ENCODE assay signal across 8 mouse cellular contexts in the genomic region with DNA sequence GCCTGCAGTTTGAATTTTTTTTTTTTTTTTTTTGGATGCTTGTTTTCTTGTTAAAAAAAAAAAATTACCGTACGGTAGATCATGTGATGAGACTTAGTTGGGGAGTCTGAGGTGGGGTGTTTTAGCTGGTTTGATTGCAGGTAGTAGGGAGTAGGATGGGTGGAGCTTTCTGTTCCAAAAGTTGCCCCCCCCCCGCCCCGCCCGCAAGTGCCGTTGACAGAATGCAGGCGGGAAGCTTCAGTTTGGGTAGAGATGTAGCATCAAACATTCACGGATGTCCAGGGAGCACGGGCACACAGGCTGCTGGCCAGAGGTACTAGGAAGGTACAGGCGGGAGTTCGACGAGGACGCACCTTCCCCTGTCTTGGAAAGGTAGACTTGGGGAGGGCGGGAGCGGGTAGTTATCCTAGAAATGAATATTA. TPM values are rescaled to one million over a fixed set of nuclear protein-coding genes. Genes with fewer than 3 reads are reported as not detected.
A peak's percentile ranks its signal among the peaks of the same experiment; 100 is the strongest.
DNase-seq lines count a peak whose midpoint lies in the region; ATAC-seq and TF ChIP-seq lines count a peak whose summit lies in the region.

No protein-coding gene starts in this region.

- peak overlapping the region; percentile 92 for H3K4me2 ChIP-seq in heart, embryonic 15.5 days

- no peak overlapping the region for H3K27ac ChIP-seq in left cerebral cortex, adult 2 months
- peak overlapping the region; percentile 100 for H3K27ac ChIP-seq in heart, embryonic 15.5 days
- H3K27ac ChIP-seq in midbrain, embryonic 10.5 days (replicated peaks) = peak overlapping the region; percentile 95

- peaks cover under 1% of the 10 kb centered on the region; the same call in 1 of the 2 replicates for H3K36me3 ChIP-seq in heart, embryonic 15.5 days
- H3K36me3 ChIP-seq in midbrain, embryonic 10.5 days = peaks cover 16% of the 10 kb centered on the region

- peak; percentile 0; the same call in 1 of the 2 replicates for ATAC-seq in common myeloid progenitor, adult 5-6 weeks (replicated peaks; ENCODE audit: low read depth, poor library complexity, severe bottlenecking)
- peak; percentile 51 for ATAC-seq in heart, embryonic 15.5 days (replicated peaks; ENCODE audit: insufficient number of reproducible peaks, insufficient read depth, low FRiP score, low read depth)

- whole genome bisulfite sequencing in heart, embryonic 15.5 days = 0% methylated on average over 15 of the region's 15 CpGs
- WGBS in midbrain, embryonic 10.5 days = 0% methylated on average over 15 of the region's 15 CpGs

- no peaks in the 10 kb centered on the region for H3K9me3 ChIP-seq in heart, embryonic 15.5 days (replicated peaks)
- no peaks in the 10 kb centered on the region for H3K9me3 ChIP-seq in midbrain, embryonic 10.5 days (replicated peaks)

- peak overlapping the region; percentile 56 for H3K9ac ChIP-seq in heart, embryonic 15.5 days

- peaks cover 35% of the 10 kb centered on the region for H3K4me1 ChIP-seq in heart, embryonic 15.5 days (replicated peaks)
- peaks cover 72% of the 10 kb centered on the region for H3K4me1 ChIP-seq in midbrain, embryonic 10.5 days

- intact Hi-C loops in left cerebral cortex, adult 2 months (cut with DNase I) = loop anchor here (10.0 kb wide), 1 partner anchor 284 kb away; no protein-coding TSS in a partner anchor
- intact Hi-C loops in left cerebral cortex, postnatal 14 days (cut with DNase I) = no loop called here
- intact Hi-C loops in left cerebral cortex, postnatal 25 days (cut with DNase I) = loop anchor here (1.0 kb wide), 1 partner anchor 9 kb away; the partner anchor contains the start of gene Cdkn1b

- no peak for TF ChIP-seq CTCF in left cerebral cortex, adult 2 months (IDR thresholded peaks at IDR 0.05)

- DNase-seq in left cerebral cortex, adult 2 months (ENCODE audit: extremely low spot score in 1 of 2, low spot score in 2 of 2) = no peak
- DNase-seq in left cerebral cortex, postnatal 14 days (ENCODE audit: low spot score in 2 of 2) = no peak
- DNase-seq in kidney, postnatal 14 days = peak; percentile 59
- peak; percentile 62 for DNase-seq in midbrain, embryonic 10.5 days (ENCODE audit: low spot score)
- peak; percentile 44 to 49 for DNase-seq in thymus, postnatal 10 days (ENCODE audit: low spot score in 2 of 2)
- no peak for DNase-seq in left cerebral cortex, postnatal 25 days (ENCODE audit: low spot score in 2 of 2)

- H3K4me3 ChIP-seq in left cerebral cortex, adult 2 months = peak overlapping the region; percentile 73
- peak overlapping the region; percentile 77 for H3K4me3 ChIP-seq in heart, embryonic 15.5 days
- H3K4me3 ChIP-seq in midbrain, embryonic 10.5 days = peak overlapping the region; percentile 74

- H3K27me3 ChIP-seq in heart, embryonic 15.5 days = no peaks in the 10 kb centered on the region
- H3K27me3 ChIP-seq in midbrain, embryonic 10.5 days (ENCODE audit: low read depth, poor library complexity, severe bottlenecking) = no peaks in the 10 kb centered on the region

RNA-seq across cellular contexts. Expression of gene Cdkn1b, which starts 8.7 kb away (rescaled TPM):
- 10 to 100 TPM; 36.8 to 42.3 TPM for total RNA-seq in left cerebral cortex, adult 2 months (2021)
- 10 to 100 TPM; 45.1 to 49.4 TPM for total RNA-seq in left cerebral cortex, postnatal 14 days (2021)
- total RNA-seq in common myeloid progenitor, adult 5-6 weeks (2017) = 61.3 and 66.2 TPM in 2 replicates
- polyA plus RNA-seq in heart, embryonic 15.5 days (2015; fragmentation: Nextera tagmentation; extraction: Ambion mirVana) = 14.4 and 18.4 TPM in 2 replicates
- polyA plus RNA-seq in midbrain, embryonic 10.5 days (2016; fragmentation: Nextera tagmentation; extraction: Ambion mirVana) = 15.5 and 20.9 TPM in 2 replicates
- total RNA-seq in left cerebral cortex, postnatal 25 days (2021) = 10 to 100 TPM; 40.3 to 43.2 TPM

RNA-seq across cellular contexts. Expression of gene Gpr19, which starts 30.5 kb away (rescaled TPM):
- total RNA-seq in left cerebral cortex, adult 2 months (2021) = 10 to 100 TPM; 22.2 to 26.9 TPM
- total RNA-seq in left cerebral cortex, postnatal 14 days (2021) = 10 to 100 TPM; 27.5 to 28.0 TPM
- total RNA-seq in common myeloid progenitor, adult 5-6 weeks (2017) = 7.8 and 9.9 TPM in 2 replicates
- 8.7 and 10.3 TPM in 2 replicates for polyA plus RNA-seq in heart, embryonic 15.5 days (2015; fragmentation: Nextera tagmentation; extraction: Ambion mirVana)
- 32.3 and 37.7 TPM in 2 replicates for polyA plus RNA-seq in midbrain, embryonic 10.5 days (2016; fragmentation: Nextera tagmentation; extraction: Ambion mirVana)
- total RNA-seq in left cerebral cortex, postnatal 25 days (2021) = 10 to 100 TPM; 25.3 to 27.3 TPM

RNA-seq across cellular contexts. Expression of gene Apold1, which starts 52.6 kb away (rescaled TPM):
- 1 to 10 TPM; 3.7 to 6.4 TPM for total RNA-seq in left cerebral cortex, adult 2 months (2021)
- total RNA-seq in left cerebral cortex, postnatal 14 days (2021) = 1 to 10 TPM; 5.1 to 7.2 TPM
- total RNA-seq in common myeloid progenitor, adult 5-6 weeks (2017) = 0.39 and 0.64 TPM in 2 replicates
- polyA plus RNA-seq in heart, embryonic 15.5 days (2015; fragmentation: Nextera tagmentation; extraction: Ambion mirVana) = 8.2 and 8.8 TPM in 2 replicates
- polyA plus RNA-seq in midbrain, embryonic 10.5 days (2016; fragmentation: Nextera tagmentation; extraction: Ambion mirVana) = 2.5 and 2.8 TPM in 2 replicates
- total RNA-seq in left cerebral cortex, postnatal 25 days (2021) = 1 to 10 TPM; 4.1 to 4.5 TPM

Comparison
In these comparisons a context has a peak if more than half of its experiments do, and no peak if none do; other contexts are left out.
1. DNase-seq: peak in kidney, postnatal 14 days (single experiment), midbrain, embryonic 10.5 days (single experiment) and thymus, postnatal 10 days (2 of 2); none in left cerebral cortex, adult 2 months (0 of 2), left cerebral cortex, postnatal 14 days (0 of 2) and left cerebral cortex, postnatal 25 days (0 of 2).
2. Peak in every context shown above with its lines, with median percentiles within 50 percentile points of each other: H3K4me3 ChIP-seq.